Mouse (Mus musculus): ENCODE results near the gene Suv39h1. TPM values are rescaled to one million over a fixed set of nuclear protein-coding genes. Genes with fewer than 3 reads are reported as not detected.
A peak's percentile ranks its signal among the peaks of the same experiment; 100 is the strongest.
"Not testable (repeated sequence)": the region's sequence is repeated elsewhere in the genome, so short reads cannot be mapped to it uniquely, and the experiment has no call there.

The Suv39h1 gene
- total RNA-seq (2021): 1 to 10 TPM; 4.0 to 4.5 TPM
- long read RNA-seq, experiment 1, partial matches to known transcripts: 0 of 5 reads
- long read RNA-seq, experiment 1, other reads (novel, unspliced or antisense): 1 of 5 reads
- long read RNA-seq, experiment 2: 0 reads

DNA sequence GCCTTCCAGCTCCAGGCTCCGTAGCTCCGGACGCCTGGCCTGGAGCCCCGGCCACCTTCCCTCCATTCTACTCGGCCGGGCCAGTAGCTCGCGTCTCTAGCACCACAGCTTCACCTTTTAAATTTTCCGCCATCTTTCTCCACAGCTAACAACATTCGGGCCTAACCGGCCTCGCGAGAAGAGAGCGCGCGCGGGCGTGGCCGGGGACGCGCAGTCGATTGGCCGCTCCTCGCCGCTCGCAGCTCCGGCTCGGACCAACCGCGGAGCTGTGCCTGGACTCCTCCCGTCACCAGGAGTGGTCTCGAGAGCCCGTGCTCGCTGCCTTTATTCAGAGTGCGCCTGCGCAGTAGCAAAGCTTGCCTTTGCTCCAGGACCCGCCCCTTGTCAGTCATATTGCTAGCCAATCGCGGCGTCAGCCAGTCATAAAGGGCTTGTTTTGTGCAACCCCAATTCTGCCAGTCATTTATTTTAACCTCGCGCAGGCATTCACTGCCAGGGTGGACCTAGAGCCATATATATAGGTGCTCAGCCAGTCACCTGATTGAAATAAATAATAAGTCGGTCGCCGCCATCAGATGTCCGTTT lies at the start of gene Suv39h1:
Gene Suv39h1, minus strand, starts transcription at position 331 of the 585 bp plus-strand sequence.
- DNase-seq: peak; percentile 89 to 97

DNA sequence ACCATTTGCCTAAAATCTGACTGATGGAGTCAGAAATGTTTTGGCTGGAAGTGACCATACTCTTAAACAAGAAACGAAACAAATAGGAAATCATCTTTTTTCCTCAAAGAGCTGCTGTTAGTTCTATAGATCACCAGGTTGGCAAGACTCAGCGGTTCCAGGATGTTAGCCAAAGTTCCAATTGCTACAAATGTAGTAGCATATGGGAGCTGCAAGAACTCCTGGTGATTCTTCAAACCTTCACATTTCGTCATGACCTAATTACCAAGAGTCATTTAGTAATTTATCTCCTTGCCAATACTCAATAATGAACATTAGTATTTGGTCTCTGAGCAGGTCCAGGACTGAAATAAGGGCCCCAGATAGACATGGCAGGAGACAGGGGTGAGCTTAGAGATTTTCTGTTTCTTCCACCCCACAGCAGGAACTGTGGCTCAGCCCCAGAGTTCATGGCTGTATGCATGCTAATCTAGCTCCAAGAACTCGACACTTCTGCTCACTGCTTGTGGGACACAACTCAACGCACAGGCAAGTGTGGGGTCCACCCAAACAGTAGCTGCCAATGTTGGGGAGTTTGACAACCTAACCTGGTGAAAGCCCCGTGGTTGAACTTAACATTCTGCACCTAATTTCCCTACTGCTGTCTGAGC lies 49.4 kb upstream of the Suv39h1 start:
- no peak for DNase-seq

DNA sequence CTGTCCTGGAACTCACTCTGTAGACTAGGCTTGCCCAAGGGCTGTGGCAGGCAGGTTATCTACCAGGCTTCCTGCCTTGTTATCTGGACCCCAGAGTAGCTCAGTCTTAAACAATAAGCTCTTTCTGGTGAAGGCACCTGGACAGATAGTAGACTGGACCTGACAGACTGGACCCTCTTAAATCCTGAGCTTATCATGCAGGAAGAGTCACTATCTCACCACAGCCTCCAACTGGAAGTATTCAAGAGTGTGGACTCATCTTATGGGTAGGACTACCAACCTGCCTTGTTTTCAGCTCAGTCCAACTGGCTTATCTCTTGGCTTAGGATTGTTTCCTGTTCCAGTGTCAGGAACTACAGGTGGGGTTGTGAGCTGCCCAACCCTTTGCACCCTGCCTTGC lies 42.7 kb upstream of the Suv39h1 start:
- DNase-seq: no peak

DNA sequence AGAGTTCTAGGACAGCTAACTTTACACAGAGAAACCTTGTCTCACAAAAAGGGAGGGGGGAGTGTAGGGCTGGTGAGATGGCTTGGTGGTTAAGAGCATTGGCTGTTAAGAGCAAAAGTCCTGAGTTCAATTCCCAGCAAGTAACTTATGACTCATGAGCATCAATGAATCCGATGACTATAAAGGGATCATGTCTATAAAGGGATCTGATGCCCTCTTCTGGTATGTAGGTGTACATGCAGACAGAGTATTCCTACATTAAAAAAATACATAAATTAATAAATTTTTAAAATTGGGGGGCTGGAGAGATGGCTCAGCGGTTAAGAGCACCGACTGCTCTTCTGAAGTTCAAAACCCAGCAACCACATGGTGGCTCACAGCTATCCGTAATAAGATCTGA lies 40.7 kb upstream of the Suv39h1 start:
- no peak for DNase-seq

DNA sequence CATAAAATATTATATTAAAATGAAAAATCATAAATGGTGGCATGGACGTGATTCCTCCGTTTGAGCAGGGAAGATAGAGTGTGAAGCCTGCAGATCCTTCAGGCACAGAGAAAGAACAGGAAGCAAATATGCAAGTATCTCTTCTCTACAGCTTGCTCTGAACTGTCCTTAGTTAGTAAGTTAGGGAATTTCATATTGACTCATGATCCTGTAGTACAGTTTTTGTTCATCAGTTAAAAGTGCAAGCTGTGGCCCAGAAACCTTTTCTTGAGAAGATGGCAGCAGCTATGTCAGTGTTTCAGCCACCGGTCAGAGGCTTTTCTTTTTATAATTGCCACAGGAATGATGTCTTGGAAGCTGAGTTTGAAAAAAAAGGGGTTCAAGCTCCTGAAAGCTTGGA lies 30.5 kb upstream of the Suv39h1 start:
- no peak for DNase-seq

DNA sequence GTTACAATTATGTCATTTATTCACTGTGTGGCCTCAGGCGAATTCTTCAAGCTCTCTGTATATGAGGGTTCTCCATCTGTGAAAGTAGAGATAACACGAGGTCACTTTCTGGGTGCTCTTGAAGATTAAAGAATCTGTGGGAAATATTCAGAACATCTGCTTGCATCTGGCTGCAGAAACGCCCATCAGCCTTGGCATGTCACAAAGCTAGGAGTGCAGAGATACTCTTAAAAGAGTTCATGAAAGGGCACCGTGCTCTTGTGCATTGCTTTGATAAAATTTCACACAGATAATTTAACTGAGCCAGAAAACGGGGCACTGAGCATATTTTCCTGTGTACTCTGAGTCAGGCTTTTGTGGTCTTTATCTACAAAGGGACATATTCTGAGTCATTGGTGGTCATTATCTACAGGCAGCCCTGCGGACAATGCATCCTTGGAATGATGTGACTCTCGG lies 27.7 kb upstream of the Suv39h1 start:
- DNase-seq: no peak

DNA sequence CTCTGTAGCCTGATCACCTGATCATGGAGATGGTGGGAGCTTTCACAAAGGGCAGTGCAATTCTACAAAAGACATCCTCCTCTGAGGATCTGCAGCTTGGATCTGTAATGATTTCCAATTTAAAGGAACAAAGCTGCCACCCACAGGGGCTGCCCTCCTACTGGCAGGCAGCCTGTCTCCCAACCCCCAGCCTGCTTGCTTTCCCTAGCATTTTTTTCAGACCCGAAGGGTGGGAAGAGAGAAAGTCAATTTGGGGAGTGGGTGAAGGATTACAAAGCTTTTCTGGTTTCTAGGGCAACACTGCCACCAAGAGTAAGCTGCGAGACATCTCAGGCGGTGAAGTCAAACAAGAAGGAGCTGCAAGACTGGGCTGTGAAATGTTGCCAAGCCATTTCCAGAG lies 26.5 kb upstream of the Suv39h1 start:
- DNase-seq: no peak

DNA sequence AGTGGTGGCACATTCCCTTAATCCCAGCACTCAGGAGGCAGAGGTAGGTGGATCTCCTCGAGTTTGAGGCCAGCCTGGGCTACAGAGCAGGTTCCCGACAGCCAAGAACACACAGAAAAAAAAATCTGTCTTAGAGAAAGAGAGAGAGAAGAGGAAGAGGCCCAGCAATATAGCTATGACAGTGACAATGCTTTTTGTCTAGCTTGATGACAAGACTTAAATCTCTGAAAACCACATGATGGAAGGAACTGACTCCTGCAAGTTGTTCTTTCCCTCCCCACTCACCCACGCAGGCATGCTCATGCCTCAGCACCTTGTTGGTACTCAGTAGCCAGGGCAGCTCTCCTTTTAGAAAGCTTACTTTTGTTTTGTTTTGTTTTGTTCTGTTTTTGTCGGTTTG lies 24.9 kb upstream of the Suv39h1 start:
- no peak for DNase-seq

DNA sequence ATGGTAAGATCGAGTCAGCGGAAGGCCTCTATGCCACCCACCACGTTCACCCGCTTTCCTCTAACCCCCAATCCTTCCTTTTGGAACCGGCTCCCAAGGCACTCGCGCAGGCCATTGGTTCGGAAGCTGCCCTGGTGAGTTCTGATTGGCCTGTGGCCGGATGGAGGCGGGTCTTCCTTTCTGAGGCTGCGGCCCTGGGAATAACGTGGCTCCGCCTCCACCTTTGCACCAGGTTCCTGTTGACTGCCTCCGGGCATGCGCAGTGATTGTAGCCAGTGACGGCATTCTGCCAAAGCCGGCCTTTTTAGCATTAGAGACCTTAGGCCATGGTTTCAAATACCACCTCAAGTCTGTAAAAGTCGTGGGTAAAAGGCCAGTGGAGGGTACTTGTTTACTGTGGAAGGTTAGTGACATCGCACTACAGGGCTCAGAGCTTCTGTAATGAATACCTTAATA lies 22.3 kb upstream of the Suv39h1 start:
- DNase-seq: peak; percentile 96 to 97

DNA sequence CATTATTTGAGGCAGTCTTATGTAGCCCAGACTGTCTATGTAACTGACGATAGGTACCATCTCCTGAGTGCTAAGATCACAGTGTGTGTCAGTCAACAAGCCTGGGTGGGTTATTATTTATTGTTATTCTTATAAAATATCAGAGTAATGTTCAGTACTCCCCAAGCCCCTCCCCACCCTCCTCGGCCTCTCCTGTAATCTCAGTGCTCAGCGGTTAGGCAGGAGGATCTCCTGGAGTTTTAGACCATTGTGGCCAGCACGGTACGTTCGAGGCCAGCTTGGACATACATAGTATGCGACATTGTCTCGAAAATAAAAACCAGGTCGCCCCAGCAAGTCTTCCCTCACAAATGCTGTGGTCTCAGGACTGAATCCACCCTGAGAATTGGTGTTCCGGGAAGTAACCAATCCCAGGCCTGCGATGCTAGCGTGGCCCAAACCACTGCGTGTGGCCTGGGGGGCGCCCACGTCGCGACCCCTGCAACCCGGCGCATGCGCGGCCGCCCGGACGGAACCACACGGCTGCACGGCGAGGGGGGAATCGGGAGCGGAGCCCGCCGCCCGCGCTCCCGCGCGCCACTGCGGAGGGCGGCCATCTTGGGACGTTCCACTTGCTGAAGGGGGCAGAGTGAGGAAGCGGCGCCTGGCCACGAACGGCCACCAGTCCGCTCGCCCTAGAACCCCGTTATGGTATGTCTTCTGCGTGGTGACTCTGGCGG lies 21.7 kb upstream of the Suv39h1 start:
- DNase-seq: peak; percentile 87 to 88

DNA sequence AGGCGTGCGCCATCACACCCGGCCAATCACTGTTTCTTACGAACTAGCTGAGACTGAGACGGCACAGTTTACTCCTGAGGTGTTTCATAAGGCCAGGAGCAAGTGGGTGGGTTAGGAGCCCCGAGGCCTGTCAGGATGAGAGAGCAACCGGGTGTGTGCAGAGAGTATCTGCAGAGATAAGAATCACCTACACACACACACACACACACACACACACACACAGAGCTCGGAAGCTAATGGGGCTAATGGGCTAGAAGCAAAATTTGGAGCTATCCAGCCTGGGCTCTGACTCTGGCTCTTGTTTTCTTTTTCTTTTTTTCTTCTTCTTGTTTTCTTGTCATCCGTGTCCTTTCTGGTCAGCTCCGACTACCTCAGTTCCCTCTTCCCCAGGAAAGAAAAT lies 21.0 kb upstream of the Suv39h1 start:
- DNase-seq: no peak

DNA sequence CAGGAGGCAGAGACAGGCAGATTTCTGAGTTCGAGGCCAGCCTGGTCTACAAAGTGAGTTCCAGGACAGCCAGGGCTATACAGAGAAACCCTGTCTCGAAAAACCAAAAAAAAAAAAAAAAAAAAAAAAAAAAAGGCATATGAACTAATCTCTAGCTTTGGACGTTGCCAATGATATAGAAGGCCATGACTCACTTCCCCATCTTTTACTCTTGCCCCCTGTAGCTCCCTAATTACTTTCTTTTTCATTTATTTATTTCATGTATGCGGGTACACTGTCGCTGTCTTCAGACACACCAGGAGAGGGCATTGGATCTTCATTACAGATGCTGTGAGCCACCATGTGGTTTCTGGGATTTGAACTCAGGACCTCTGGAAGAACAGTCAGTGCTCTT lies 16.4 kb upstream of the Suv39h1 start:
- not testable (repeated sequence) for DNase-seq

DNA sequence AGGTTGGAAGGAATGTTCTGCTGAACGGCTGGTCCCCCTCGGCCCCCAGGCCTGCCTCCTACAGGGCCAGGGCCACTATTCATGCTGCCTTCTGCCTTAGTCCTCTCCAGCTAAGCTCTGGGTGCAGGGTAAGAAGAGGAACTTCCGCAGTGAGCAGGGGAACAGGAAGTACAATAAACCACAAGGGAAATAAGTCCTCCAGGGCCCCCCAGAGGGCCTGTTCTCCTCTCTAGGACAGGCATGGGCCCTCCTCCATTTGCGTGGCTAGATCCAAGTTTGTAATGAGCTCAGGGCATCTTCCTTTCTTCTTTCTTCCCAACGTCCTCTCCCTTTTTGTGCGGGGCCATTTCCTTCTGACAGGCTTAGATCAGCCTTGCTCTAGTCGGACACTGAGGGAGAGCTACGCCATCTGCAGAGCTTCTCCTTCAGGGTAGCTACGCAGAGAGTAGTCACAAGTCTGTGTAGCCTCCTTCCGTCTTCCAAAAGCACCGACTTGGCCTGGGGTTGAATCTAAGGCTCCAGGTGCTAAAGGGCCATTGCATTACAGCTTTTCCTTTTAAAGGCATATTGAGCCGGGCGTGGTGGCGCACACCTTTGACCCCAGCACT lies 15.9 kb upstream of the Suv39h1 start, which contains the start of gene Was:
Gene Was, minus strand, starts transcription at position 153 of the 608 bp plus-strand sequence.
- peak; percentile 22 to 44 for DNase-seq

DNA sequence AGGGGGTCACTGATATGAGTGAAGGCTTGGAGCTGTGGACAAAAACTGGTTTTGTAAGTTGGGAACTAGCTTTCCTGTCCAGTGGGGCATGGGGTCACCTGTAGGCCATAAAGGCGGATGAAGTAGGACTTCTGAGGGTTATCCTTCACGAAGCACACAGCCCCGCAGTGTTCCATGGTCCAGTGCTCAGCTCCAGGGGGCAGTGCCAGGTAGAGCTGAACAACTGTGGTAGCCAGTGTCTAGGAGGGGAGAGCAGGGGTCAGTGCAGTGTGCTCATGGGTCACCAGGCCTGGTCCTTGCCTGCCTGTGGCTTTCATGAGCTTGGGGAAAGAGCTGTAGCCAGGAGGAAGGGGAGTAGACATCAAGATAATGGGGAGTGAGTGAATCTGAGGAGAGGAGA lies 15.2 kb upstream of the Suv39h1 start:
- DNase-seq: no peak

DNA sequence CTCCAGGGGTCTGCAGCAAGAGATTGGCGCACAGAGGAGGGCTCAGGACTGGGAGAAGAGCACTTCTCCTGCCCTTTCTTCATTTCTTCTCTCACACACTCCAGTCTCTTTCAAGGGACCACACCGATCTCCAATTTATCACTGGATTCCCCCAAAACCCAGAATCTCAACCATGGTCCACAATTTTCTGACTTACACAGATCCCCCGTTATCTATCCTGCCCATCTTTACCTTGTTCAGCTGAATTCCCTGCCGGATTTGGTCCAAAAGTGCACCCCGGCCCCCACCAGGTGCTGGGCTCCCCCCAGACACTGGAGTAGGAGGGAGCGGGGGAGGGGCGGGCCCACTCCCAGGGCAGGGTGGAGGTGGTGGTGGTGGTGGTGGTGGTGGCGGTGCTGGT lies 11.1 kb upstream of the Suv39h1 start:
- no peak for DNase-seq

DNA sequence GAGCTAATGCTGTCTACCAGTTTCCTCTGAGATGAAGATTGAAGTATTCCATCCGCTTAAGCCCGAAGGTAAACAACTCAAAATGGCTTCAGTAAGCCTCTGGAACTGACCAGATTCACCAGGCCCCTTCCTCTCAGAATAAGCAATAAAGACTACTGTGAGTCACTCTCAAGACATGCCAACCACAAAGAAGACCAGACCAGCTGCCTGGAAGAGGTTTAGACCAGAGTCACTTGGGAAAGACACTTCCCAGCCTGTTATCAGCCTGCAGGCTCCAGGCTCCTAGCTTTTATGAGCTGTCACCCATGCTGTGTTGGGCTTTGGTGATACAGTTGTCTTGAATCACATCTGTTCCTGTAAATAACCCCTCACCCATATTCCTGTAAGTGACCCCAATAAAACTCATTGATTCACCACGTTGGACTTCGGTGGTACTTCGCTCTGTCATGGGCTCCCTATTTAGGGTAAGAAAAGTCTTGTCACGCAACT lies 10.3 kb upstream of the Suv39h1 start:
- no peak for DNase-seq

DNA sequence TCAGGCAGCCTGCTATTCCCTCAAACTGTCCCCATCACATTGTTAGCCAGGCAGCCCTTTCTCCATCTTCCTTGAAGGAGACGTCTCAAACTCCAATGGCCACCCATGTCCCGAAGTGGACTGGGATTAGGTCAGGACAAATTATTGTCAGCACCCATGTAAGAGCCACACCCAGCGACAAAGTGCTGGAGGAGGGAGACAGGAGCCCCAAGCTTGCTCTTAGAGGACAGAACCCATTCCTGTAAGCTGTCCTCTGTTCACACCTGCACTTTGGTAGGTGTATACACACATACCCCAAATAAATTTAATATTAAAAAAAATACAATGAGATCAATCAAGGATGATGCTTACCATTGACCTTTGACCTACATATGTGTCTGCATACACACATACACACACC lies 544 bp upstream of the Suv39h1 start:
- DNase-seq: no peak

DNA sequence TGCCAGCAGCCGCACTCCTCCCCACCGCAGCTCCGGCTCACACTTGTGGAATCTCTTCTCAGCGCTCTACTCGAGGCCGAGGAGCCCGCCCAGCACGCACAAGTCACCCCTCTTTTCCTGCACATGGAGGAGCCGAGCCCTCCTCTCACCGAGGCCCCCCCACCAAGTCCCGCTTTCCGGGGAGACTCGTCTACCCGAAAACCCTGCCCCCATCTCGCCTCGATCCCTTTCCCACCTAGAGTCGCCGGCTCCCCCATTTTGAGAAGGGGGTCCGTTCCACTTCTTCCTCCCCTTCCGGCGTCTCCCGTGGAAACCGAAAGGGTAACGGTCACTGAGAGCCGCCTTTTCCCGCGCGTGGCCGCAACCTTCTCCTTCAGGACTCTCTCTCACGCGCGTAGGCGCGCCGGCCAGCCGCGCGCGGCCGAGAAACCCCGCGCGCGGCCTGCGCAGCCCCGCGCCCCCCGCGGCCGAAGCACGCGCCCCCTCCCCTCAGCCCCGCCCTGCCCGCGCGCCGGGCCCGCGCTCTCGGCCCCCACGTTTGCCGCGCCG lies 605 bp downstream of the Suv39h1 start:
- peak; percentile 2 to 17 for DNase-seq

DNA sequence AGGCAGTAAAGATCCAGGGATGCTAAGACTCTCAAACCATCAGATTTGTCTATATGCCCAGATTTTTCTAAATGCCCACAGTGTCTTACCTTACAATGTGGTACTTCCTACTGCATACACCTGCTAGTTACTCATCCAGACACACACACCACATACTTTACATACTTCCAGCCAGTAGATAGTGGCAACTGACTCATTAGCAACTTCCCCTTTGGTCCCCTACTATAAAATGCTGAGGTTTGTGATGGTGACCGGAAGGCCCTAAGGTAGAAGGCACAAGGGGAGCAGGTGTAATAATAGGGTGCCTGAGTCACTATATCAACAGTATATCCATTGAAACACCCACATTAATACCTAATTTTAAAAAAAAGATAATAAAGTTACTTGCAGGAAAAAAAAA lies 5.4 kb downstream of the Suv39h1 start:
- no peak for DNase-seq

DNA sequence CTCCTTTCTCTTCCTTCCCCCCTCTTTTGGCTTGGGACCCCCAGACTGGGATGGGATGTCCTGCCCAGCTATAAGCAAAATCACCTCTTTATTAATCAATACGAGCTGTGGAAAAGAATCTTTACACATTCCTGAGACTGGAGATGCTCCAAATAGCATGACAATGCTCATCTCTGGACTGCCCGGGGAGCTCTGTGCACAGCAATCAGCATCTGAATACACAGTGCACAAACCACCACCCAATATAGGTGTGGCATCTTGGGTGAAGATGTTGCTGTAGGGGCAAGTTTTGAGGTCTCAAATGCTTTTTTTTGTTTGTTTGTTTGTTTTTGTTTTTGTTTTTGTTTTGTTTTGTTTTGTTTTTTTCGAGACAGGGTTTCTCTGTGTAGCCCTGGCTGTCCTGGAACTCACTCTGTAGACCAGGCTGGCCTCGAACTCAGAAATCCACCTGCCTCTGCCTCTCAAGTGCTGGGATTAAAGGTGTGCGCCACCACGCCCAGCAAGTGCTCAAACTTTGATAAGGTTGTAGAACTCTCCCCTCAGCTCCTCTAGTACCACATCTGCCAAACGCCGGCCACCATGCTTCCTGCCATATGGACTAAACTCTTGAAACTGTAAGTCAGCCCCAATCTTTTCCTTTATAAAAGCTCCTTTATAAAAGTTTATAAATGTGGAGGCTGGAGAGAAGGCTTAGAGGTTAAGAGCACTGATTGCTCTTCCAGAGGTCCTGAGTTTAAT lies 23.3 kb downstream of the Suv39h1 start:
- not testable (repeated sequence) for DNase-seq

DNA sequence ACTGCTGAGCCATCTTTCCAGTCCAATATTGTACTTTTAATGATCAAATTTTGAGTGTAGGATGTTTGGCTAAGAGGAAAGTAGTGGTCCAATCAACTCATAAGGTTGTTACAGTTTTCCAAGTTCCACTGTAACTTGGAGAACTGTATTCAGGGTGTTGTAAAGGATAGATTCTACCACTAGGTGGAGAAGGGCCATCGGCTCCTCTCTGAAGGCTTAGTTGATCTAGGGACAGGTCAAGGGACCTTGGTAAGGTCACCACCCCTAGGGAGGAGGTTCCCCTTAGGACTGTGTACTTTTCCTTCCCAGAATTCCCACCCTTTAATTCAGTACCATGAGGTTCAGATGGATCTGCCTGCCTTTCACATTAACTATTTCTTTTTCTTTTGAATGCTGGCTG lies 41.6 kb downstream of the Suv39h1 start:
- no peak for DNase-seq

DNA sequence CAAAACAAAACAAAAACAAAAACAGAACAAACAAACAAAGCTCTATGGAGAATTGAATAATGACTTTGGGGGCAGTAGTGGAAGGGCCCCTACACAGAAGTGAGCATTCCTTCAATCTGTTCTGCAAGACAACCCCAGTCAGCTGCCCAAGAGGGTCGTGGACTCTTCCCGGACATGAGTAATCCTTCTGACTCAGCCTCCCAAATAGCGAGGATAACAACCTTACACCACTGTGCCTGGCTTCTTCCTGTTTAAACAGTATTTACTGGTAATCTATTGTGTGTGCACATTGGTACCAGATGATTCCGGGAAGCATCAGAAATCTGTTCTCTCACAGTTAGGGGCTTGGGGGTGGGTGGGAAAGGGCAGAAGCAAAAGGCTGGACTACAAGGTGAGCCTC lies 47.7 kb downstream of the Suv39h1 start:
- no peak for DNase-seq

Data from heart, adult 18-20 months (tissue).